Mouse (Mus musculus): ENCODE results near the gene Ttc39d. TPM values are rescaled to one million over a fixed set of nuclear protein-coding genes. Genes with fewer than 3 reads are reported as not detected.

Gene Ttc39d
- 0.14 and 0.30 TPM in 2 replicates for polyA plus RNA-seq (2016; fragmentation: Nextera tagmentation; extraction: Ambion mirVana)

- H3K27me3 ChIP-seq = no peaks in the 10 kb centered on the region
- H3K4me3 ChIP-seq = peak within 1 kb of the TSS; percentile 90
- H3K4me2 ChIP-seq (replicated peaks) = peak within 1 kb of the TSS; percentile 83
- peak within 1 kb of the TSS; percentile 98 for H3K9ac ChIP-seq (replicated peaks)
- H3K9me3 ChIP-seq = no peaks in the 10 kb centered on the region
- H3K36me3 ChIP-seq = peaks cover 28% of the 10 kb centered on the region
- peak; percentile 92 for ATAC-seq (ENCODE audit: low FRiP score, low read depth)
- WGBS = under 1% methylated on average over 95 of the region's 95 CpGs
- H3K27ac ChIP-seq (replicated peaks) = peak within 1 kb of the TSS; percentile 99
- peaks cover 14% of the 10 kb centered on the region for H3K4me1 ChIP-seq
Measured at GRCm38 (mm10) chr17:80206671-80207581, at the start of gene Ttc39d, which contains the start of gene Srsf7. Gene Ttc39d (plus strand): TSS chr17:80207460. Gene Srsf7 (minus strand): TSS chr17:80207307.

- ATAC-seq (ENCODE audit: low FRiP score, low read depth) = no peak
Measured at GRCm38 (mm10) chr17:80157489-80157888, 49.8 kb upstream of the Ttc39d start.

DNA sequence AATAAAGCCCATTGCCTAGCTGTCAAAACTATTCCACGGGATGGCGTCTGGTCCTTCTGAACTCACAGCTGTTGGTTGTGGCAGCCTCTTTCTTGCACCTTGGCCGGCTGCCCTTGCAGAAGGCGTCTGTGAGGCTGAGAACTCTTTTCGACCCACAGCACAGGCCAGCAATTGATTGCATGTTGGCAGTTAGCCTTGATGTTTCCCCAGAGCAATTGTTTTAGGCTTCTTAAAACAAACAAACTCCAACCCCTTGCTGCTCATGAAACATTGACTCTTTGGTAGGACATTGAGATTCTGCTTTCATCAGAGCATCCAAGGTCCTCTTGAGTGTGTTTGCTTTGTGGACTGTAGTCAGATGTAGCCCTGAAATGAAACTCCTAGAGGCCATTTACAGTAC is 46.8 kb upstream of the Ttc39d start:
- Histone ChIP-seq H3K36me3 (no peaks in the 10 kb centered on the region), H3K4me1 (no peaks in the 10 kb centered on the region), H3K9ac (replicated peaks) (no peak overlapping the region), H3K4me3 (no peak overlapping the region), H3K9me3 (no peaks in the 10 kb centered on the region), H3K27ac (replicated peaks) (no peak overlapping the region), H3K27me3 (no peaks in the 10 kb centered on the region), H3K4me2 (replicated peaks) (no peak overlapping the region)
- ATAC-seq (ENCODE audit: low FRiP score, low read depth) = no peak
- WGBS = 77% methylated on average over 5 of the region's 5 CpGs

More at GRCm38 (mm10) chr17:80157489-80157888, 49.8 kb upstream of the Ttc39d start:
- no peaks in the 10 kb centered on the region for H3K4me1 ChIP-seq
- no peaks in the 10 kb centered on the region for H3K27me3 ChIP-seq
- H3K4me2 ChIP-seq (replicated peaks) = no peak overlapping the region
- no peaks in the 10 kb centered on the region for H3K36me3 ChIP-seq
- H3K9me3 ChIP-seq = no peaks in the 10 kb centered on the region
- WGBS = 96% methylated on average over 6 of the region's 6 CpGs
- no peak overlapping the region for H3K27ac ChIP-seq (replicated peaks)
- H3K9ac ChIP-seq (replicated peaks) = no peak overlapping the region
- no peak overlapping the region for H3K4me3 ChIP-seq

GRCm38 (mm10) chr17:80163991-80164390 is 43.3 kb upstream of the Ttc39d start:
- Histone ChIP-seq H3K4me2 (replicated peaks) (no peak overlapping the region), H3K36me3 (no peaks in the 10 kb centered on the region), H3K4me1 (peaks cover 16% of the 10 kb centered on the region), H3K27me3 (no peaks in the 10 kb centered on the region), H3K27ac (replicated peaks) (no peak overlapping the region), H3K9ac (replicated peaks) (no peak overlapping the region), H3K9me3 (no peaks in the 10 kb centered on the region), H3K4me3 (no peak overlapping the region)
- WGBS = 92% methylated on average over 8 of the region's 8 CpGs
- no peak for ATAC-seq (ENCODE audit: low FRiP score, low read depth)

GRCm38 (mm10) chr17:80165741-80166140 is 41.5 kb upstream of the Ttc39d start:
- Histone ChIP-seq H3K9ac (replicated peaks) (no peak overlapping the region), H3K4me1 (peaks cover 18% of the 10 kb centered on the region), H3K27ac (replicated peaks) (no peak overlapping the region), H3K9me3 (no peaks in the 10 kb centered on the region), H3K4me3 (no peak overlapping the region), H3K4me2 (replicated peaks) (no peak overlapping the region), H3K27me3 (no peaks in the 10 kb centered on the region), H3K36me3 (no peaks in the 10 kb centered on the region)
- 83% methylated on average over 6 of the region's 6 CpGs for WGBS
- no peak for ATAC-seq (ENCODE audit: low FRiP score, low read depth)

- H3K4me1 ChIP-seq = peaks cover 18% of the 10 kb centered on the region
- WGBS = 89% methylated on average over 6 of the region's 6 CpGs
- H3K9ac ChIP-seq (replicated peaks) = no peak overlapping the region
- H3K36me3 ChIP-seq = no peaks in the 10 kb centered on the region
- no peaks in the 10 kb centered on the region for H3K27me3 ChIP-seq
- H3K9me3 ChIP-seq = no peaks in the 10 kb centered on the region
- no peak for ATAC-seq (ENCODE audit: low FRiP score, low read depth)
- H3K27ac ChIP-seq (replicated peaks) = no peak overlapping the region
- no peak overlapping the region for H3K4me3 ChIP-seq
- no peak overlapping the region for H3K4me2 ChIP-seq (replicated peaks)
Measured at GRCm38 (mm10) chr17:80166346-80166745, 40.9 kb upstream of the Ttc39d start.

GRCm38 (mm10) chr17:80167436-80167835 is 39.8 kb upstream of the Ttc39d start:
- H3K9me3 ChIP-seq = no peaks in the 10 kb centered on the region
- H3K4me1 ChIP-seq = peaks cover 18% of the 10 kb centered on the region
- H3K27me3 ChIP-seq = no peaks in the 10 kb centered on the region
- no peak overlapping the region for H3K27ac ChIP-seq (replicated peaks)
- ATAC-seq (ENCODE audit: low FRiP score, low read depth) = no peak
- H3K4me2 ChIP-seq (replicated peaks) = no peak overlapping the region
- WGBS = 48% methylated on average over 4 of the region's 4 CpGs
- no peak overlapping the region for H3K4me3 ChIP-seq
- H3K9ac ChIP-seq (replicated peaks) = no peak overlapping the region
- no peaks in the 10 kb centered on the region for H3K36me3 ChIP-seq

DNA sequence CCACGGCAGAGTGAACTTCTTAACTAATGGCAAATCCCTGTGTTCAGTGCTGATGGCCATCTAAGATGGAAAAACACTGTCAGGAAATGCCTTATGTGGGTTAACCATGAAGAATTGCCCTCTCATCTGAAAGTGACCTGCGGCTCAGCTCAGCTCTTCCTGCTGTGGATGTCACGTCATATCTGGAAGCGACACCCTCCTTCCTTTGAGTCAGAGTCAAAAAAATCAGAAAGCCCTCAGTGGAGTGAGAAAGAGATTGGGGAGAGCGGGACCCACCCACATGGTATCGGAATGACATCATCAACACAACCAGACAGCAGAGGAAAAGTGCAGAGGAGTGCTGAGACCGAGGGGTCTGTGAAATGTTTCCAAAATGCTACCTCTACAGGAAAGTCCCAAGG is 39.4 kb upstream of the Ttc39d start:
- 70% methylated on average over 7 of the region's 7 CpGs for WGBS
- ATAC-seq (ENCODE audit: low FRiP score, low read depth) = peak; percentile 55; the same call in 1 of the 2 replicates

GRCm38 (mm10) chr17:80168425-80169182 is 38.7 kb upstream of the Ttc39d start:
- ATAC-seq (ENCODE audit: low FRiP score, low read depth) = peak; percentile 89
- peaks cover 18% of the 10 kb centered on the region for H3K4me1 ChIP-seq
- H3K9me3 ChIP-seq = no peaks in the 10 kb centered on the region
- peak overlapping the region; percentile 37 for H3K4me2 ChIP-seq (replicated peaks)
- 20% methylated on average over 16 of the region's 16 CpGs for WGBS
- peak overlapping the region; percentile 65 for H3K27ac ChIP-seq (replicated peaks)
- peak overlapping the region; percentile 8; the same call in 1 of the 2 replicates for H3K4me3 ChIP-seq
- no peaks in the 10 kb centered on the region for H3K36me3 ChIP-seq
- H3K9ac ChIP-seq (replicated peaks) = no peak overlapping the region
- H3K27me3 ChIP-seq = no peaks in the 10 kb centered on the region

More for the DNA sequence above, 39.4 kb upstream of the Ttc39d start:
- Histone ChIP-seq H3K4me2 (replicated peaks) (peak overlapping the region; percentile 37; the same call in 1 of the 2 replicates), H3K4me3 (no peak overlapping the region), H3K9me3 (no peaks in the 10 kb centered on the region), H3K27me3 (no peaks in the 10 kb centered on the region), H3K9ac (replicated peaks) (no peak overlapping the region), H3K36me3 (no peaks in the 10 kb centered on the region), H3K4me1 (peaks cover 18% of the 10 kb centered on the region), H3K27ac (replicated peaks) (0 out of 2 replicates have a peak overlapping the region, but pooled peaks have one; percentile 65)

- Histone ChIP-seq H3K27ac (replicated peaks) (no peak overlapping the region), H3K27me3 (no peaks in the 10 kb centered on the region), H3K4me2 (replicated peaks) (no peak overlapping the region), H3K9ac (replicated peaks) (no peak overlapping the region), H3K4me3 (no peak overlapping the region), H3K36me3 (no peaks in the 10 kb centered on the region), H3K9me3 (no peaks in the 10 kb centered on the region), H3K4me1 (peaks cover 18% of the 10 kb centered on the region)
- 92% methylated on average over 6 of the region's 6 CpGs for WGBS
- no peak for ATAC-seq (ENCODE audit: low FRiP score, low read depth)
Measured at GRCm38 (mm10) chr17:80169792-80170191, 37.5 kb upstream of the Ttc39d start.

DNA sequence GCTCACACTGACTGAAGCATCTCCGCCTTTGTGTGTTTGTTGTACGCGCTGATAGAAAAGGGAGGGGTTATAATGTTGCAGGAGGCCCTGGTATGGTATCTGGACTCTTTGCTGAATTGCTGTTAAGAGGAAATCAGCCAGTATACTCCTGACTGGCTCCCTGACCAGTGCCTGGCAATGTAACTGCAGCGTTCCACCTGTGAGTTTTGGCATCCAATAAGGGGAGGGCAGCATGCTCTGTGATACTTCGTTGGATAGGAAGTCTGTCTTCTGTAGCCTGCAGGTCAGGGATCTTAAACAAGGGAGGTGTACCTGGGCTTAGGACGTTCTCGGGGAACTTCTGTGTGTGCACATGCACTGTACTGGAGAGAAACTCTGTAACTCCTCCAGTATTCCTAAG is 36.3 kb upstream of the Ttc39d start:
- H3K4me3 ChIP-seq = no peak overlapping the region
- no peaks in the 10 kb centered on the region for H3K9me3 ChIP-seq
- no peaks in the 10 kb centered on the region for H3K27me3 ChIP-seq
- no peak overlapping the region for H3K4me2 ChIP-seq (replicated peaks)
- no peak overlapping the region for H3K27ac ChIP-seq (replicated peaks)
- 87% methylated on average over 7 of the region's 7 CpGs for WGBS
- no peak for ATAC-seq (ENCODE audit: low FRiP score, low read depth)
- H3K4me1 ChIP-seq = peaks cover 21% of the 10 kb centered on the region
- H3K36me3 ChIP-seq = no peaks in the 10 kb centered on the region
- H3K9ac ChIP-seq (replicated peaks) = no peak overlapping the region

GRCm38 (mm10) chr17:80171948-80172347 is 35.3 kb upstream of the Ttc39d start:
- no peak for ATAC-seq (ENCODE audit: low FRiP score, low read depth)
- 92% methylated on average over 4 of the region's 4 CpGs for WGBS

More at GRCm38 (mm10) chr17:80171948-80172347, 35.3 kb upstream of the Ttc39d start:
- Histone ChIP-seq H3K27ac (replicated peaks) (no peak overlapping the region), H3K9me3 (no peaks in the 10 kb centered on the region), H3K4me1 (peaks cover 21% of the 10 kb centered on the region), H3K27me3 (no peaks in the 10 kb centered on the region), H3K4me2 (replicated peaks) (no peak overlapping the region), H3K9ac (replicated peaks) (no peak overlapping the region), H3K4me3 (no peak overlapping the region), H3K36me3 (no peaks in the 10 kb centered on the region)

Data from midbrain, embryonic 12.5 days (tissue).